Mouse (Mus musculus) ES-Bruce4 (cell line): ENCODE measurements at regions not wholly inside any gene's neighbourhood (a gene's known extent, or its start where the extent isn't known, plus 50 kb on each side); places are given as distances from the start of the nearest gene placed in this dataset.

Source experiments
- H3K27ac ChIP-seq: 2 replicates; pipeline ENCODE4 v1.5.1; 2012; ENCODE audit warnings: low read length, inconsistent platforms; ENCODE audit not compliant: insufficient read depth
- H3K27me3 ChIP-seq: 2 replicates; pipeline ENCODE4 v1.6.1; 2012; ENCODE audit warnings: mild to moderate bottlenecking, low read length, inconsistent platforms; ENCODE audit not compliant: control insufficient read depth, poor library complexity, insufficient read depth, severe bottlenecking
- H3K36me3 ChIP-seq: 2 replicates; pipeline ENCODE4 v1.6.1; 2012; ENCODE audit warnings: inconsistent platforms, mild to moderate bottlenecking, low read length, moderate library complexity; ENCODE audit not compliant: control insufficient read depth, poor library complexity, insufficient read depth, severe bottlenecking
- H3K4me1 ChIP-seq: one replicate; pipeline ENCODE4 v1.8.1; 2011; ENCODE audit warnings: low read length; ENCODE audit not compliant: control insufficient read depth, insufficient read depth
- H3K4me3 ChIP-seq: 2 replicates; pipeline ENCODE4 v1.5.1; 2011; ENCODE audit warnings: low read depth, mild to moderate bottlenecking, low read length
- H3K9ac ChIP-seq: 2 replicates; pipeline ENCODE4 v1.6.1; 2012; ENCODE audit warnings: low read depth, mild to moderate bottlenecking, inconsistent platforms; ENCODE audit not compliant: poor library complexity, severe bottlenecking
- H3K9me3 ChIP-seq: replicated peaks from 2 replicates; pipeline ENCODE4 v1.6.1; 2012; ENCODE audit warnings: mild to moderate bottlenecking, low read length, inconsistent platforms; ENCODE audit not compliant: control insufficient read depth, poor library complexity, insufficient read depth, severe bottlenecking
- CTCF ChIP-seq: IDR thresholded peaks from one replicate; pipeline ENCODE4 v1.8.1; 2011; ENCODE audit warnings: low read depth, low read length
- EP300 ChIP-seq: IDR thresholded peaks from 2 replicates; pipeline ENCODE4 v1.6.1; 2011; ENCODE audit warnings: low read depth, low read length; ENCODE audit not compliant: insufficient read depth
- POLR2A ChIP-seq: IDR thresholded peaks from one replicate; pipeline ENCODE4 v1.8.1; 2011; ENCODE audit warnings: low read length; ENCODE audit not compliant: insufficient read depth

- Histone ChIP-seq H3K27me3 (no peaks in the 10 kb centered on the region), H3K36me3 (no peaks in the 10 kb centered on the region), H3K9me3 (no peaks in the 10 kb centered on the region), H3K4me1 (no peaks in the 10 kb centered on the region), H3K9ac (no peak overlapping the region), H3K4me3 (no peak overlapping the region), H3K27ac (no peak overlapping the region)
- TF ChIP-seq EP300, result no peak
- TF ChIP-seq POLR2A, result no peak
- TF ChIP-seq CTCF, result no peak
Observed at GRCm38 (mm10) chr7:69641652-69642051, 724.9 kb downstream of the Nr2f2 start.

GRCm38 (mm10) chr7:69599866-69600265, 766.7 kb downstream of the Nr2f2 start:
- no peaks in the 10 kb centered on the region for H3K27me3 ChIP-seq
- no peak overlapping the region for H3K4me3 ChIP-seq
- H3K4me1 ChIP-seq, result no peaks in the 10 kb centered on the region
- no peak overlapping the region for H3K9ac ChIP-seq
- H3K36me3 ChIP-seq, result no peaks in the 10 kb centered on the region
- TF ChIP-seq CTCF (no peak), POLR2A (no peak), EP300 (no peak)
- H3K9me3 ChIP-seq, result peaks cover 3% of the 10 kb centered on the region; the same call in 1 of the 2 replicates
- no peak overlapping the region for H3K27ac ChIP-seq

GRCm38 (mm10) chr7:69585716-69586115, 780.8 kb downstream of the Nr2f2 start:
- H3K27me3 ChIP-seq, result no peaks in the 10 kb centered on the region
- no peak overlapping the region for H3K9ac ChIP-seq
- TF ChIP-seq CTCF (no peak), EP300 (no peak)
- H3K4me1 ChIP-seq, result no peaks in the 10 kb centered on the region
- H3K9me3 ChIP-seq, result no peaks in the 10 kb centered on the region
- H3K36me3 ChIP-seq, result no peaks in the 10 kb centered on the region
- H3K27ac ChIP-seq, result no peak overlapping the region
- no peak overlapping the region for H3K4me3 ChIP-seq

- Histone ChIP-seq H3K9ac (no peak overlapping the region), H3K27ac (no peak overlapping the region), H3K27me3 (no peaks in the 10 kb centered on the region), H3K4me3 (no peak overlapping the region), H3K36me3 (no peaks in the 10 kb centered on the region), H3K4me1 (no peaks in the 10 kb centered on the region), H3K9me3 (no peaks in the 10 kb centered on the region)
- no peak for TF ChIP-seq EP300
- TF ChIP-seq POLR2A, result no peak
- TF ChIP-seq CTCF, result no peak
Observed at GRCm38 (mm10) chr7:69585131-69585530, 781.4 kb downstream of the Nr2f2 start.

GRCm38 (mm10) chr7:69584516-69584915, 782.0 kb downstream of the Nr2f2 start:
- Histone ChIP-seq H3K4me1 (no peaks in the 10 kb centered on the region), H3K4me3 (no peak overlapping the region), H3K36me3 (no peaks in the 10 kb centered on the region), H3K9ac (no peak overlapping the region), H3K27me3 (no peaks in the 10 kb centered on the region), H3K9me3 (no peaks in the 10 kb centered on the region), H3K27ac (no peak overlapping the region)
- TF ChIP-seq EP300 (no peak), POLR2A (no peak), CTCF (no peak)

GRCm38 (mm10) chr7:69583901-69584300, 782.6 kb downstream of the Nr2f2 start:
- Histone ChIP-seq H3K4me1 (no peaks in the 10 kb centered on the region), H3K9ac (no peak overlapping the region), H3K9me3 (no peaks in the 10 kb centered on the region), H3K27me3 (no peaks in the 10 kb centered on the region), H3K27ac (no peak overlapping the region), H3K4me3 (no peak overlapping the region), H3K36me3 (no peaks in the 10 kb centered on the region)
- no peak for TF ChIP-seq CTCF
